Mouse (Mus musculus) thymus, adult 2 months (tissue): ENCODE data around the gene Ndufv3.

Source experiments
- CTCF ChIP-seq: fragments of 200-500 bp; IDR thresholded peaks from 2 replicates; pipeline ENCODE4 v1.5.1; 2012; ENCODE audit warnings: mild to moderate bottlenecking, control low read depth, low read length, moderate library complexity, borderline replicate concordance; ENCODE audit not compliant: control insufficient read depth, poor library complexity, insufficient read depth; ENCODE audit errors: extremely low read depth
- POLR2A ChIP-seq: fragments of 200-500 bp; IDR thresholded peaks from 2 replicates; pipeline ENCODE4 v1.6.1; 2012; ENCODE audit warnings: mild to moderate bottlenecking, low read length, control low read depth, moderate library complexity; ENCODE audit not compliant: control insufficient read depth, poor library complexity, insufficient read depth; ENCODE audit errors: extremely low read depth

- TF ChIP-seq CTCF (no peak), POLR2A (no peak)
Observed at GRCm38 (mm10) chr17:31521948-31522347, 2.0 kb downstream of the Ndufv3 start.
